8 mouse cellular contexts compared by ENCODE assay signal in genomic region chr16:65814918-65815881, GRCm38 (mm10). TPM values are rescaled to one million over a fixed set of nuclear protein-coding genes. Genes with fewer than 3 reads are reported as not detected.
DNase-seq lines count a peak whose midpoint lies in the region; ATAC-seq and TF ChIP-seq lines count a peak whose summit lies in the region.

Gene Vgll3, plus strand, starts transcription at chr16:65815257.

- peak within 1 kb of the TSS; percentile 91 for H3K27ac ChIP-seq in embryonic facial prominence, embryonic 13.5 days
- peak within 1 kb of the TSS; percentile 89 for H3K27ac ChIP-seq in limb, embryonic 15.5 days
- peak within 1 kb of the TSS; percentile 70 for H3K27ac ChIP-seq in midbrain, embryonic 15.5 days
- peak within 1 kb of the TSS; percentile 40 for H3K27ac ChIP-seq in testis, adult 2 months (ENCODE audit: control insufficient read depth, insufficient read depth, low read depth, low read length)

- no peaks in the 10 kb centered on the region for H3K36me3 ChIP-seq in erythroblast, embryonic 14.5 days (ENCODE audit: control insufficient read depth)
- no peaks in the 10 kb centered on the region for H3K36me3 ChIP-seq in embryonic facial prominence, embryonic 13.5 days
- no peaks in the 10 kb centered on the region for H3K36me3 ChIP-seq in limb, embryonic 15.5 days
- no peaks in the 10 kb centered on the region for H3K36me3 ChIP-seq in midbrain, embryonic 15.5 days (replicated peaks)
- H3K36me3 ChIP-seq in testis, adult 2 months (ENCODE audit: control insufficient read depth, insufficient read depth, low read length), result no peaks in the 10 kb centered on the region

- no peak for TF ChIP-seq CTCF in testis, adult 2 months (IDR thresholded peaks at IDR 0.05; ENCODE audit: control insufficient read depth, insufficient read depth, insufficient replicate concordance, low read depth, low read length)

- under 1% methylated on average over 85 of the region's 86 CpGs for WGBS in embryonic facial prominence, embryonic 13.5 days
- WGBS in limb, embryonic 15.5 days, result under 1% methylated on average over 82 of the region's 86 CpGs
- WGBS in midbrain, embryonic 15.5 days, result under 1% methylated on average over 86 of the region's 86 CpGs

- peak within 1 kb of the TSS; percentile 89 for H3K4me2 ChIP-seq in embryonic facial prominence, embryonic 13.5 days
- H3K4me2 ChIP-seq in limb, embryonic 15.5 days, result peak within 1 kb of the TSS; percentile 91
- H3K4me2 ChIP-seq in midbrain, embryonic 15.5 days, result peak within 1 kb of the TSS; percentile 86

- H3K4me1 ChIP-seq in erythroblast, embryonic 14.5 days (ENCODE audit: control insufficient read depth), result no peaks in the 10 kb centered on the region
- H3K4me1 ChIP-seq in embryonic facial prominence, embryonic 13.5 days, result no peaks in the 10 kb centered on the region
- peaks cover 3% of the 10 kb centered on the region; the same call in 1 of the 2 replicates for H3K4me1 ChIP-seq in limb, embryonic 15.5 days
- peaks cover 10% of the 10 kb centered on the region for H3K4me1 ChIP-seq in midbrain, embryonic 15.5 days
- peaks cover 2% of the 10 kb centered on the region; the same call in 1 of the 2 replicates for H3K4me1 ChIP-seq in testis, adult 2 months (ENCODE audit: control insufficient read depth, insufficient read depth, low read length)

- no peaks in the 10 kb centered on the region; the same call in 1 of the 2 replicates for H3K9me3 ChIP-seq in erythroblast, embryonic 14.5 days (ENCODE audit: control insufficient read depth, low read length)
- H3K9me3 ChIP-seq in embryonic facial prominence, embryonic 13.5 days, result peaks cover 11% of the 10 kb centered on the region; the same call in 1 of the 2 replicates
- H3K9me3 ChIP-seq in limb, embryonic 15.5 days, result no peaks in the 10 kb centered on the region
- H3K9me3 ChIP-seq in midbrain, embryonic 15.5 days, result no peaks in the 10 kb centered on the region

- DNase-seq in heart, adult 8-10 months (ENCODE audit: low spot score), result peak; percentile 46
- DNase-seq in kidney, adult 8-10 months, result peak; percentile 27 to 29

- H3K9ac ChIP-seq in embryonic facial prominence, embryonic 13.5 days, result peak within 1 kb of the TSS; percentile 84
- peak within 1 kb of the TSS; percentile 65 for H3K9ac ChIP-seq in limb, embryonic 15.5 days
- peak within 1 kb of the TSS; percentile 58 for H3K9ac ChIP-seq in midbrain, embryonic 15.5 days

- no peak; the same call in 1 of the 2 replicates for TF ChIP-seq POLR2A in testis, adult 2 months (IDR thresholded peaks at IDR 0.05; ENCODE audit: control insufficient read depth, low read depth, low read length)

- ATAC-seq in erythroblast, adult 5-6 weeks (replicated peaks; ENCODE audit: low FRiP score, poor library complexity, severe bottlenecking), result no peak
- peak; percentile 96 for ATAC-seq in embryonic facial prominence, embryonic 13.5 days (ENCODE audit: insufficient number of reproducible peaks, insufficient read depth, low FRiP score, low TSS enrichment, low read depth)
- ATAC-seq in limb, embryonic 15.5 days (ENCODE audit: insufficient number of reproducible peaks, low FRiP score, low TSS enrichment, low read depth), result peak; percentile 91
- peak; percentile 99 for ATAC-seq in midbrain, embryonic 15.5 days (replicated peaks)

- H3K4me3 ChIP-seq in erythroblast, embryonic 14.5 days (replicated peaks), result peak within 1 kb of the TSS; percentile 38
- H3K4me3 ChIP-seq in embryonic facial prominence, embryonic 13.5 days, result peak within 1 kb of the TSS; percentile 74
- peak within 1 kb of the TSS; percentile 76 for H3K4me3 ChIP-seq in limb, embryonic 15.5 days
- H3K4me3 ChIP-seq in midbrain, embryonic 15.5 days, result peak within 1 kb of the TSS; percentile 80
- peak within 1 kb of the TSS; percentile 81 for H3K4me3 ChIP-seq in testis, adult 2 months (ENCODE audit: control insufficient read depth, low read depth, low read length)

- peaks cover 24% of the 10 kb centered on the region for H3K27me3 ChIP-seq in erythroblast, embryonic 14.5 days (ENCODE audit: control insufficient read depth)
- peaks cover 12% of the 10 kb centered on the region; the same call in 1 of the 2 replicates for H3K27me3 ChIP-seq in embryonic facial prominence, embryonic 13.5 days
- H3K27me3 ChIP-seq in limb, embryonic 15.5 days, result no peaks in the 10 kb centered on the region
- no peaks in the 10 kb centered on the region for H3K27me3 ChIP-seq in midbrain, embryonic 15.5 days (replicated peaks)
- H3K27me3 ChIP-seq in testis, adult 2 months (ENCODE audit: control insufficient read depth, insufficient read depth, low read length), result peaks cover 2% of the 10 kb centered on the region; the same call in 1 of the 2 replicates

RNA-seq across cellular contexts. Expression of gene Vgll3, which starts in this region (rescaled TPM):
- polyA plus RNA-seq in erythroblast, embryonic 14.5 days (2012), result not detected in 2 replicates
- not detected in 2 replicates for total RNA-seq in erythroblast, adult 5-6 weeks (2015; ENCODE audit: low replicate concordance)
- total RNA-seq in erythroblast, adult 5-6 weeks (2017; ENCODE audit: low replicate concordance), result not detected in 2 replicates
- polyA plus RNA-seq in embryonic facial prominence, embryonic 13.5 days (2015; fragmentation: Nextera tagmentation; extraction: Ambion mirVana), result 51.0 and 52.1 TPM in 2 replicates
- total RNA-seq in heart, adult 8-10 months (2022), result 1 to 10 TPM; 2.0 to 2.8 (median 2.4) TPM
- polyA plus RNA-seq in limb, embryonic 15.5 days (2015; fragmentation: Nextera tagmentation; extraction: Ambion mirVana), result 26.4 and 27.0 TPM in 2 replicates
- polyA plus RNA-seq in midbrain, embryonic 15.5 days (2015; fragmentation: Nextera tagmentation; extraction: Ambion mirVana), result 1.6 and 1.8 TPM in 2 replicates
- polyA plus RNA-seq in testis, adult 2 months (2012; rRNA removed), result 15.3 and 16.9 TPM in 2 replicates

Comparison
In these comparisons a context has a peak if more than half of its experiments do, and no peak if none do; other contexts are left out.
1. H3K27ac ChIP-seq: peak in every context shown above with its lines; median percentile 91 in embryonic facial prominence, embryonic 13.5 days; 89 in limb, embryonic 15.5 days; 70 in midbrain, embryonic 15.5 days; 40 in testis, adult 2 months.